Mouse (Mus musculus) embryonic fibroblast, embryonic 13.5 days (primary cell): ENCODE data around the gene Nol4l.

ENCODE experiments used
- CTCF ChIP-seq: IDR thresholded peaks from 2 replicates; pipeline ENCODE4 v1.5.1; 2011; ENCODE audit warnings: mild to moderate bottlenecking, control low read depth, low read length, moderate library complexity, borderline replicate concordance; ENCODE audit not compliant: insufficient read depth
- POLR2A ChIP-seq: IDR thresholded peaks from 2 replicates; pipeline ENCODE4 v1.6.1; 2011; ENCODE audit warnings: low read depth, mild to moderate bottlenecking, control low read depth, low read length, moderate library complexity

- no peak for TF ChIP-seq POLR2A
- TF ChIP-seq CTCF: no peak
Measured at GRCm38 (mm10) chr2:153547633-153548032, 17.9 kb upstream of the Nol4l start.
